Mouse (Mus musculus): ENCODE data around the gene Dennd4a.
"Not testable (repeated sequence)": the region's sequence is repeated elsewhere in the genome, so short reads cannot be mapped to it uniquely, and the experiment has no call there.

DNA sequence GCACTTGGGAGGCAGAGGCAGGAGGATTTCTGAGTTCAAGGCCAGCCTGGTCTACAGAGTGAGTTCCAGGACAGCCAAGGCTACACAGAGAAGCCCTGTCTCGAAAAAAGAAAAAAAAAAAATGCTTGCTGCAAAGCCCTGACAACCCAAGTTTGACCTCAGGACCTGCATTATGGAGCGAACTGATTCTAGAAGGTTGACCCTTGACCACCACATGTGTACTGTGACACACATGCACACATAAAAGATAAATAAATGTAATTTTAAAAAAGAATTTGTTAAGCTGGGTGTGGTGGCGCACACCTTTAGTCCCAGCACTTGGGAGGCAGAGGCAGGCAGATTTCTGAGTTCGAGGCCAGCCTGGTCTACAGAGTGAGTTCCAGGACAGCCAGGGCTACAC is 8.5 kb downstream of the Dennd4a start:
- TF ChIP-seq TAL1, GATA1 (IDR thresholded peaks at IDR 0.05; ENCODE audit: low read length): not testable (repeated sequence)
